Mouse (Mus musculus): ENCODE results near the gene Ccdc92b.

The Ccdc92b gene

GRCm38 (mm10) chr11:74610545-74611176 is 8.7 kb upstream of the Ccdc92b start, which contains the start of gene Rap1gap2:
Gene Rap1gap2, minus strand, starts transcription at chr11:74610915.
- intact Hi-C loops (cut with DNase I): no loop called here

- intact Hi-C loops (cut with DNase I): no loop called here
These were observed 8.0 kb upstream of the Ccdc92b start for GRCm38 (mm10) chr11:74611437-74611836.

GRCm38 (mm10) chr11:74613428-74613827 is 6.0 kb upstream of the Ccdc92b start:
- intact Hi-C loops (cut with DNase I): no loop called here

GRCm38 (mm10) chr11:74615571-74615970 is 3.8 kb upstream of the Ccdc92b start:
- intact Hi-C loops (cut with DNase I): no loop called here

GRCm38 (mm10) chr11:74619956-74620300 is 523 bp downstream of the Ccdc92b start:
- intact Hi-C loops (cut with DNase I): no loop called here

GRCm38 (mm10) chr11:74621974-74622669 is 2.7 kb downstream of the Ccdc92b start:
- intact Hi-C loops (cut with DNase I): no loop called here

GRCm38 (mm10) chr11:74623693-74624092 is 4.3 kb downstream of the Ccdc92b start:
- intact Hi-C loops (cut with DNase I): no loop called here

- intact Hi-C loops (cut with DNase I): no loop called here
These were observed 5.9 kb downstream of the Ccdc92b start for GRCm38 (mm10) chr11:74625333-74625732.

GRCm38 (mm10) chr11:74627481-74627880 is 8.1 kb downstream of the Ccdc92b start:
- intact Hi-C loops (cut with DNase I): no loop called here

- intact Hi-C loops (cut with DNase I): loop anchor here (5.0 to 10.0 kb wide), 2 partner anchors 185 to 213 kb away; no protein-coding TSS in a partner anchor
These were observed 12.7 kb downstream of the Ccdc92b start for GRCm38 (mm10) chr11:74631880-74632789.

GRCm38 (mm10) chr11:74634490-74635275 is 15.3 kb downstream of the Ccdc92b start:
- intact Hi-C loops (cut with DNase I): loop anchor here (1.0 to 10.0 kb wide), 3 partner anchors 133 to 210 kb away; no protein-coding TSS in a partner anchor

GRCm38 (mm10) chr11:74637486-74637885 is 18.1 kb downstream of the Ccdc92b start:
- intact Hi-C loops (cut with DNase I): loop anchor here (10.0 kb wide), 1 partner anchor 207 kb away; no protein-coding TSS in a partner anchor

GRCm38 (mm10) chr11:74637971-74638790 is 18.8 kb downstream of the Ccdc92b start:
- intact Hi-C loops (cut with DNase I): loop anchor here (10.0 kb wide), 1 partner anchor 207 kb away; no protein-coding TSS in a partner anchor

GRCm38 (mm10) chr11:74638791-74639411 is 19.5 kb downstream of the Ccdc92b start:
- intact Hi-C loops (cut with DNase I): loop anchor here (10.0 kb wide), 1 partner anchor 206 kb away; no protein-coding TSS in a partner anchor

GRCm38 (mm10) chr11:74639628-74640027 is 20.2 kb downstream of the Ccdc92b start:
- intact Hi-C loops (cut with DNase I): loop anchor here (10.0 kb wide), 1 partner anchor 205 kb away; no protein-coding TSS in a partner anchor

- intact Hi-C loops (cut with DNase I): no loop called here
These were observed 28.6 kb downstream of the Ccdc92b start for GRCm38 (mm10) chr11:74647966-74648365.

GRCm38 (mm10) chr11:74648676-74649075 is 29.3 kb downstream of the Ccdc92b start:
- intact Hi-C loops (cut with DNase I): no loop called here

- intact Hi-C loops (cut with DNase I): no loop called here
These were observed 29.8 kb downstream of the Ccdc92b start, which contains the start of gene Cluh for GRCm38 (mm10) chr11:74649095-74649646. Gene Cluh, plus strand, starts transcription at chr11:74649495.
